Mouse (Mus musculus) kidney, adult 18-20 months (tissue): ENCODE measurements around the gene B430306N03Rik.
"Not testable (repeated sequence)": the region's sequence is repeated elsewhere in the genome, so short reads cannot be mapped to it uniquely, and the experiment has no call there.

Source experiments
- DNase-seq: peaks from one replicate; pipeline ENCODE4 v3.0.0; 2021

B430306N03Rik gene

GRCm38 (mm10) chr17:48318686-48319085, 2.7 kb downstream of the B430306N03Rik start:
- no peak for DNase-seq

- DNase-seq, result no peak
Observed at GRCm38 (mm10) chr17:48321279-48321678, 5.3 kb downstream of the B430306N03Rik start.

DNA sequence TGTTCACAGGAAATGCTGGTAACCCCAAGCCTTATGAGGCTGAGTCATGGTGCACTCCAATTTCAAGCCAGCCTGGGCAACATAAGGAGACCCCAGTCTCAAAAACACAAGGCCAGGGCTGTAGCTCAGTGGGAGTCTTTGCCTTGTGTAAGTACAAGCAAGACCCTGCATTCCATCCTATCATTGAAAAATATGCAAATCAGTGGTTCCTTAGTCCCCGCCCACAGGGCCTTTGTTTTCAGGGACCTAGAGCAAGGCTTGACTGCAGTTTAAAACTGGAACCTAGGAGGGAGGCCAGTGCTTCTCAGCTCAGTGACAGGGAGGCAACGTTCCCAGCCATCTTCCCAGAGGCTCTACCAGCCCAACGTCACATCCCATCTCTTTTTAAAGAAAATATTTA, 7.3 kb downstream of the B430306N03Rik start:
- no peak for DNase-seq

- no peak for DNase-seq
Observed at GRCm38 (mm10) chr17:48324258-48324657, 8.3 kb downstream of the B430306N03Rik start.

DNA sequence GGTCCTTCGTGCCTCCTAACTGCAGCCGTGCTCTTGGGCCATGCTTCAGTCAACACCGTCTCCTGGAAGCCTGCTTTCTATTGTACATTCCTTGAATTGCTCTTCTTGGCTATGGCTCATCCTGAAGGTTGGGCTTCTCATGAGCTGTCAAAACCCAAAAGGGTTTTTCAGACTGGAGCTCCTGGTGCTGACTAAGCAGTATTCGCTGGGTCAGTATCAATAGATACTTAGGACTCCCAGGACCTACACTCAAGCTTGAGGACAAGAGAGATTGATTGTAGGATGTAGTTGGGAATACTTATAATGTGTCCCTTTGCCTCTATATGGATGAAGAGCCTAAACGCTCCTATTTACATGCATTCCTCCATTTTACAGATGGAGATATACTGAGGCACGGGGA, 9.2 kb downstream of the B430306N03Rik start:
- DNase-seq, result no peak

- no peak for DNase-seq
Observed at GRCm38 (mm10) chr17:48325638-48326037, 9.7 kb downstream of the B430306N03Rik start.

GRCm38 (mm10) chr17:48326656-48327055, 10.7 kb downstream of the B430306N03Rik start:
- DNase-seq, result no peak

GRCm38 (mm10) chr17:48332524-48332923, 16.6 kb downstream of the B430306N03Rik start:
- DNase-seq, result no peak

DNA sequence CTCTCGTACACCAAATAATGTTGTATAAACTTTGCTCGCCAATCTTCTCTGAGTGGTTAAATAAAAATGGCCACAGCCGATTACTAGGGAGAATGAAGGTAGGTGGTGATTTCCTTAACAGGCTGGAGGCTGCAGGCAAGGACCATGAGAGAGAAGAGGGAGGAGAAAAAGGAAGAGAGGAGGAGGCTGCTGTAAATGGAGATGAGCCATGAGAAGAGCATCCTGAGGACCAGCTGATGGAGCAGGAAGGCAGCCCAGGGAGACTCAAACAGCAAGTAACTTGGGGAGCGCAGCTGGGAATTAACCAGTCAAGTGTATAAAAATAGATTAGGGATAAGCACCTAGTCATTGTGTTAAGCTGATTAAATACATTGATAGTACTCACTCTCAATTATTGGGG, 18.2 kb downstream of the B430306N03Rik start:
- no peak for DNase-seq

- DNase-seq, result peak; percentile 76
Observed at GRCm38 (mm10) chr17:48336857-48337256, 20.9 kb downstream of the B430306N03Rik start.

- DNase-seq, result no peak
Observed at GRCm38 (mm10) chr17:48340267-48340666, 24.3 kb downstream of the B430306N03Rik start.

GRCm38 (mm10) chr17:48341947-48342346, 26.0 kb downstream of the B430306N03Rik start:
- DNase-seq, result no peak

- no peak for DNase-seq
Observed at GRCm38 (mm10) chr17:48343065-48343464, 27.1 kb downstream of the B430306N03Rik start.

- no peak for DNase-seq
Observed at GRCm38 (mm10) chr17:48345824-48346223, 29.9 kb downstream of the B430306N03Rik start.

DNA sequence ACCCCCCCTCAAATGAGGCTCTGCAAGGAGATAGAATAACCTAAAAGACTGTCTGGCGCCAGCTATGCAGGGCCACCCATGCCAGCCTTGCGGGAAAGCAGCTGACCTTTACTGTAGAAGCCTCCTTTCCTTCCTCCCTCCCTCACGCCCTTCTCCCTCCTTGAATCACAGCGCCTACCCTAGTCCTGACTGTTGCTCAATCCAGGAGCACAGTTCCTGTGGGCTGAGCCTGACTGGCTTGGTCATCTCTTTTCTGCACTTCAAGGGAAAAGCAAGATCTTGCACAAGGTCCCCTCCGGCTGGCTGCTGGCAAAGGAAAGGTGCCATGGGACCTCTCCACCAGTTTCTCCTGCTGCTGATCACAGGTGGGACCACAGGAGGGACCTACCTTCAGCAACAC, 30.3 kb downstream of the B430306N03Rik start, which contains the start of gene Trem2:
Trem2 (plus strand) TSS at position 171 of the 400 bp plus-strand sequence.
- no peak for DNase-seq

GRCm38 (mm10) chr17:48346834-48347233, 30.9 kb downstream of the B430306N03Rik start:
- no peak for DNase-seq

- DNase-seq, result no peak
Observed at GRCm38 (mm10) chr17:48347287-48347686, 31.3 kb downstream of the B430306N03Rik start.

DNA sequence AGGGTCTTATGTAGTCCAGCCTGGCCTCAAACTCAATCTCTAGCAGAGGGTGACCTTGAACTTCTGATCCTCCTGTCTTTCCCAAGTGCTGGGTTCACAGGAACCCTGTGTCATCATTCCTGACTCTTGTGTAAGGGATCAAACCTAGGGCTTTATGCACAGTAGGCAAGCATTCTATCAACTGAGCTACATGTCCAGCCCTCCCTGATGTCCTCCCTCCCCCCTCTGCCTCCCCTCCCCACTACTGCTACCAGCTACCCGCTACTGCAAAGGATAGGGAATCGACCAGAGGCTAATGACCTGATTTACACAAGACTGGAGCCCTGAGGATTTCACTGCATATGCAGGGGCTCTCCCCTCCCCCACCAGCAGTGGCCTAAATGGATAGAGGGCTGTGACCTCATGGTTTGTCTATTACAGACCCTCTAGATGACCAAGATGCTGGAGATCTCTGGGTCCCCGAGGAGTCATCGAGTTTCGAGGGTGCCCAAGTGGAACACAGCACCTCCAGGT, 34.8 kb downstream of the B430306N03Rik start:
- DNase-seq, result no peak

GRCm38 (mm10) chr17:48352976-48353375, 37.0 kb downstream of the B430306N03Rik start:
- not testable (repeated sequence) for DNase-seq

DNA sequence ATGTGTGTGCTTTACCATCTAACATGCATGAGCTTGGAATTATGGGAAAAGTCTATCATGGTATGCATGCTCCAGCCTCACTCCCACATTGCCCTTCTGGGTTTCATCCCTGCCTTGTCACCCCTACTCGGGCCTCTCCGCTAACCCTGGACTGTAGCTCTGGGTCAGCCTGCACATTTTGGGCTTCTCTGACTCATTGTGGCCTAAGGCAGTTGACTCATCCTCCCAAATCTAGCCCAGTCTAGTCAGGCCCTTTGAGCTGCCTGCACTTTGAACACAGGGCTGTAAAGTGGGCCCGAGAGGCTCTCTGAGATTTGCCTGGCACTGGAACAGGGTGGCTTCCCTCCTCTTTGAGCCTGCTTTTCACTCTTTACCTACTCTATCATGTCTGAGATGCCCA, 39.9 kb downstream of the B430306N03Rik start:
- no peak for DNase-seq

DNA sequence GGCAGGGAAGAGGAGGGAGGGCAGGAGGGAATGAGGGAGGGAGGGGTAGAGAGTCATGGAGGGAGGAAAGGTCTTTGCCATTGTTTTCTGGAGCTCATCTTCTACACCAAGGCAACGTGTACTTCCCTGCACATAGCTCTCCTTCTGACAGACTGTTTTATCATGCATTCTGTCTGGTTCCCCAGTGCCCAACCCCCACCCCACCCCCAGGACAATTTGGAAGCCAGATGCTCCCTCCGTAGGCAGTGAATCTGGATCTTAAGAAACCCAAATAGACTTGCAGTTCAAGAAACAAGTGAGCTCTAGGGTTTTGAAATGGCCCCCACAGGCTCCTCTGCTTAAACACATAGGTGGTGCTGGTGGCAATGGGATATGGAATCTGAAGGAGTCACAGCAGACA, 42.0 kb downstream of the B430306N03Rik start:
- no peak for DNase-seq

GRCm38 (mm10) chr17:48359616-48360015, 43.7 kb downstream of the B430306N03Rik start, which contains the start of gene Treml1:
Gene Treml1, plus strand, starts transcription at chr17:48359916.
- no peak for DNase-seq

DNA sequence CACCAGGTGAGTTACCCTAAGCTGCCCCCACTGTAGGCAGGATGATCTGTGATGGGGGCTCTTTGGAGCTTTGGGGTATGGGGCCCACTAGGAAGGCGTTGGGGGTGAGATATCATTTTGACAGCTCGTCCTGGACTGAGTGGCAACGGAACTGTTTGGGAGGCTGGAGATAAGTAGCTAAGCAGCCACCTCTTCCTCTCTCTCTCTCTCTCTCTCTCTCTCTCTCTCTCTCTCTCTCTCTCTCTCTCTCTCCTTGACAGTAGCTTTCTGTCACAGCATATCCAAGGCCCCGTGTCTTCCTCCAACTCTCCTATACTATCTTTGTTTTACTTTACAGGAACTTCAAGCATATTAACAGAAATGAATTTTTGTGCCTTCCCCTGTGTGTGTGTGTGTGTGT, 44.5 kb downstream of the B430306N03Rik start:
- no peak for DNase-seq

GRCm38 (mm10) chr17:48362346-48362745, 46.4 kb downstream of the B430306N03Rik start:
- DNase-seq, result no peak

DNA sequence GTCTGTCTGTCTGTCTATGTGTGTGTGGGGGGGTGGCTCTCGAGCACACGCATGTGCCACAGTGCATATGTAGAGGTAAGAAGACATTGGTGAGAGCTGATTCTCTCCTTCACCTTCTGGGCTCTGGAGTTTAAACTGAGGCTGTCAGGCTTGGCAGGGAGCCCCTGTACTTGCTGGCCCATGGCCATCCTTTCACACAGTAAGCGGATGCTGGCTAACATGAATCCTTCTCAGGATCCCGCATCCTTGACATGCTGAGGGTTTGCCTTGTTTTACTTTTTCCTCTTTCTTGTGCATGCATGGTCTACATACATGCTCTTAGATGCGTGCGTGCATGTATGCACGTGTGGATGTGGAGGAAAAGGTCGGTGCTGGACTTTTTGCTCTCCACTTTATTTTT, 47.0 kb downstream of the B430306N03Rik start:
- peak; percentile 33 for DNase-seq
